Mouse (Mus musculus) cerebellum, adult 2 months (tissue): ENCODE data around the gene Alpl. TPM values are rescaled to one million over a fixed set of nuclear protein-coding genes. Genes with fewer than 3 reads are reported as not detected.

Experiments used
- DNase-seq, 2 experiments: peaks; one replicate each; pipeline ENCODE4 v3.0.0; 2021
- H3K27ac ChIP-seq: fragments of 200-500 bp; 2 replicates; pipeline ENCODE4 v1.5.1; 2012; ENCODE audit warnings: low read length, control low read depth, inconsistent platforms; ENCODE audit not compliant: insufficient read depth
- H3K27me3 ChIP-seq: fragments of 200-500 bp; 2 replicates; pipeline ENCODE4 v1.6.1; 2012; ENCODE audit warnings: inconsistent platforms, mild to moderate bottlenecking, low read length, moderate library complexity; ENCODE audit not compliant: control insufficient read depth, insufficient read depth
- H3K4me1 ChIP-seq: fragments of 200-500 bp; 2 replicates; pipeline ENCODE4 v1.6.1; 2011; ENCODE audit warnings: low read length; ENCODE audit not compliant: control insufficient read depth, insufficient read depth
- H3K4me3 ChIP-seq: fragments of 200-500 bp; replicated peaks from 2 replicates; pipeline ENCODE3; 2011; ENCODE audit warnings: mild to moderate bottlenecking, low read depth, low read length, control low read depth; ENCODE audit not compliant: insufficient read depth
- CTCF ChIP-seq: fragments of 200-500 bp; IDR thresholded peaks from 2 replicates; pipeline ENCODE4 v1.5.1; 2011; ENCODE audit warnings: low read depth, mild to moderate bottlenecking, control low read depth, low read length, moderate library complexity, borderline replicate concordance; ENCODE audit not compliant: insufficient read depth
- POLR2A ChIP-seq: fragments of 200-500 bp; IDR thresholded peaks from 2 replicates; pipeline ENCODE4 v1.6.1; 2011; ENCODE audit warnings: low read length, control low read depth, borderline replicate concordance; ENCODE audit not compliant: insufficient read depth
- WGBS: fragments of 180-500 bp; shearing (Covaris S2); methylation state at CpG from one replicate; pipeline ENCODE4 v1.1.7; 2018; 5-methylcytosine and 5-hydroxymethylcytosine counted together
- polyA plus RNA-seq: library from polyadenylated mRNA; depleted of rRNA; stranded (reverse); fragments of >200 nt; gene quantifications from 2 replicates; pipeline ENCODE4 v1.2.3, GENCODE M21; 2012

The Alpl gene
- polyA plus RNA-seq, 1 experiment: 10.6 TPM

GRCm38 (mm10) chr4:137724212-137724611, 72.0 kb downstream of the Alpl start:
- H3K27me3 ChIP-seq: no peaks in the 10 kb centered on the region
- peaks cover 36% of the 10 kb centered on the region for H3K4me1 ChIP-seq
- H3K27ac ChIP-seq: no peak overlapping the region
- H3K4me3 ChIP-seq: no peak overlapping the region
- 68% methylated on average over 11 of the region's 11 CpGs for WGBS
- DNase-seq: no peak
- TF ChIP-seq CTCF: no peak
- TF ChIP-seq POLR2A: no peak

- TF ChIP-seq POLR2A (no peak), CTCF (no peak)
- 64% methylated on average over 25 of the region's 25 CpGs for WGBS
- DNase-seq: no peak
These were observed 72.7 kb downstream of the Alpl start for GRCm38 (mm10) chr4:137723527-137723926.

GRCm38 (mm10) chr4:137722692-137723427, 73.3 kb downstream of the Alpl start:
- no peak overlapping the region for H3K27ac ChIP-seq
- no peak overlapping the region for H3K4me3 ChIP-seq
- no peaks in the 10 kb centered on the region for H3K27me3 ChIP-seq
- peaks cover 28% of the 10 kb centered on the region for H3K4me1 ChIP-seq
- peak; percentile 72 to 81 for DNase-seq
- 41% methylated on average over 12 of the region's 12 CpGs for WGBS
- TF ChIP-seq POLR2A: no peak
- TF ChIP-seq CTCF: peak; percentile 97

More at GRCm38 (mm10) chr4:137723527-137723926, 72.7 kb downstream of the Alpl start:
- H3K4me3 ChIP-seq: no peak overlapping the region
- no peaks in the 10 kb centered on the region for H3K27me3 ChIP-seq
- H3K4me1 ChIP-seq: peaks cover 35% of the 10 kb centered on the region
- H3K27ac ChIP-seq: no peak overlapping the region

- no peak overlapping the region for H3K4me3 ChIP-seq
- peaks cover 24% of the 10 kb centered on the region for H3K4me1 ChIP-seq
- no peaks in the 10 kb centered on the region for H3K27me3 ChIP-seq
- no peak for DNase-seq
- TF ChIP-seq POLR2A: no peak
- no peak for TF ChIP-seq CTCF
- WGBS: 81% methylated on average over 3 of the region's 3 CpGs
- H3K27ac ChIP-seq: no peak overlapping the region
These were observed 74.0 kb downstream of the Alpl start for GRCm38 (mm10) chr4:137722230-137722629.

GRCm38 (mm10) chr4:137721563-137721962, 74.6 kb downstream of the Alpl start:
- no peak for TF ChIP-seq POLR2A
- no peak for TF ChIP-seq CTCF

GRCm38 (mm10) chr4:137719378-137720077, 76.7 kb downstream of the Alpl start:
- no peak overlapping the region for H3K4me3 ChIP-seq
- H3K27me3 ChIP-seq: no peaks in the 10 kb centered on the region
- no peak overlapping the region for H3K27ac ChIP-seq
- peaks cover 13% of the 10 kb centered on the region for H3K4me1 ChIP-seq
- TF ChIP-seq POLR2A: no peak
- no peak for TF ChIP-seq CTCF
- no peak for DNase-seq
- 57% methylated on average over 15 of the region's 15 CpGs for WGBS

More at GRCm38 (mm10) chr4:137721563-137721962, 74.6 kb downstream of the Alpl start:
- no peak overlapping the region for H3K4me3 ChIP-seq
- no peak overlapping the region for H3K27ac ChIP-seq
- no peaks in the 10 kb centered on the region for H3K27me3 ChIP-seq
- DNase-seq: no peak
- H3K4me1 ChIP-seq: peaks cover 17% of the 10 kb centered on the region
- WGBS: 83% methylated on average over 15 of the region's 15 CpGs

- TF ChIP-seq CTCF: no peak
- TF ChIP-seq POLR2A: no peak
- WGBS: 81% methylated on average over 15 of the region's 15 CpGs
- DNase-seq: no peak
- no peak overlapping the region for H3K4me3 ChIP-seq
- peaks cover 6% of the 10 kb centered on the region for H3K4me1 ChIP-seq
- H3K27ac ChIP-seq: no peak overlapping the region
- no peaks in the 10 kb centered on the region for H3K27me3 ChIP-seq
These were observed 78.5 kb downstream of the Alpl start for GRCm38 (mm10) chr4:137717671-137718070.
